Mouse (Mus musculus): ENCODE measurements around the gene Armc7.
"Not testable (repeated sequence)": the region's sequence is repeated elsewhere in the genome, so short reads cannot be mapped to it uniquely, and the experiment has no call there.

The Armc7 gene

GRCm38 (mm10) chr11:115526446-115526845 is 51.0 kb downstream of the Armc7 start:
- not testable (repeated sequence) for DNase-seq (ENCODE audit: low read depth)

- DNase-seq (ENCODE audit: low read depth): peak; percentile 45
Observed at GRCm38 (mm10) chr11:115534759-115535371, 59.4 kb downstream of the Armc7 start.

GRCm38 (mm10) chr11:115535401-115536037 is 60.1 kb downstream of the Armc7 start:
- DNase-seq (ENCODE audit: low read depth): peak; percentile 82

- DNase-seq (ENCODE audit: low read depth): peak; percentile 99
Observed at GRCm38 (mm10) chr11:115536038-115536681, 60.7 kb downstream of the Armc7 start, which contains the start of gene Sumo2. Sumo2 (minus strand) TSS chr11:115536276.

- peak; percentile 57 for DNase-seq (ENCODE audit: low read depth)
Observed at GRCm38 (mm10) chr11:115536856-115537568, 61.5 kb downstream of the Armc7 start.

GRCm38 (mm10) chr11:115538045-115538444 is 62.6 kb downstream of the Armc7 start:
- DNase-seq (ENCODE audit: low read depth): no peak
